Mouse (Mus musculus) olfactory bulb, adult 2 months (tissue): ENCODE data around the gene Syn3.

ENCODE experiments used
- CTCF ChIP-seq: fragments of 200-500 bp; IDR thresholded peaks from 2 replicates; pipeline ENCODE4 v1.5.1; 2012; ENCODE audit warnings: low read depth, mild to moderate bottlenecking, low read length, moderate library complexity; ENCODE audit not compliant: insufficient read depth
- POLR2A ChIP-seq: fragments of 200-500 bp; IDR thresholded peaks from 2 replicates; pipeline ENCODE4 v1.6.1; 2012; ENCODE audit warnings: mild to moderate bottlenecking, low read depth, low read length, moderate library complexity; ENCODE audit not compliant: insufficient read depth

- TF ChIP-seq CTCF (no peak), POLR2A (no peak)
Observed at GRCm38 (mm10) chr10:86485971-86486370, 12.7 kb downstream of the Syn3 start.
